Mouse (Mus musculus) lung, postnatal 25 days (tissue): ENCODE measurements around the gene Rnf39.
A peak's percentile ranks its signal among the peaks of the same experiment; 100 is the strongest.
"Not testable (repeated sequence)": the region's sequence is repeated elsewhere in the genome, so short reads cannot be mapped to it uniquely, and the experiment has no call there.

Experiments used
- DNase-seq: peaks from one replicate; pipeline ENCODE4 v3.0.0; 2022; ENCODE audit warnings: low spot score

Rnf39 gene

DNA sequence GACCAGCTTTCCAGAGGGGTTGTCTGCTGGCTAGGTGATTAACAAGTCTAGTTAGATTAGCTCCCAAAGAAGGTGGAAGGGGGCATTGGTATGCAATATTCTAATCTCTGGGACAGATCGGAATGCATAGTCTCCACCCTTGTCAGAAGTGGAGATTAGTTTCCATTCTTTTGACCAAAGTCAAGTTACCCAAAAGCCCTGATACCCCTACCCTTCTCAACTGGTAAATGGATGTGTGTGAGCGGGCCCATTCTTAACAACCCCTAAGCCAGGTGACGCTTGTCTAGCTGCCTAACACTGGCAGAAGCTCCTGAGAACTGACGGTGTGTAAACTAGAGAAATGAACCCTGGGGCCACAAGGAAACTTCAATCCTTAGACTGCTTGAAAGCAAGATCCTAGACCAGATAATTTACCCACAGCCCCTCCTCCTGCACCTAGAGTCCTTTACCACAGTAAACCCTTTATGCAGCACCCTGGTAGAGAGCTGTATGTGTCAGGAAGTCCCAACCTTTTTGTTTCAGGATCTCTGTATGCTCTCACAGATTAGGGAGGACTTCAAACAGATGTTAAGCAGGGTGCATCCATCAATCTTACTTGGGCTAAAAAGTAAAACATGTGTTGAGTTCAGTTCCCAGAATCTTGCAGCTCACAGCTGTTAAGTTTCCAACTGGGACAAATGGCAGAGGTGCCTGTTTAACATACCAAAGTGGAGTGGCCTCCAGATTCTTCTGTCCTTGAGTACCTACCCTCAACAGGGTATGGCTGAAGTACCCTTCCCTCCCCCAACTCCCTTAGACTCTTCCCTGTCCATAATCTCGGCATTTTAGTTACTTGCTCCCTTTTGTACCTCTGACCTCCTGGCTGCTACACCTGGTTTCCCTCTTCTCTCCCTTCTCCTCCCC, 39.8 kb downstream of the Rnf39 start:
- peak; percentile 29 for DNase-seq

DNA sequence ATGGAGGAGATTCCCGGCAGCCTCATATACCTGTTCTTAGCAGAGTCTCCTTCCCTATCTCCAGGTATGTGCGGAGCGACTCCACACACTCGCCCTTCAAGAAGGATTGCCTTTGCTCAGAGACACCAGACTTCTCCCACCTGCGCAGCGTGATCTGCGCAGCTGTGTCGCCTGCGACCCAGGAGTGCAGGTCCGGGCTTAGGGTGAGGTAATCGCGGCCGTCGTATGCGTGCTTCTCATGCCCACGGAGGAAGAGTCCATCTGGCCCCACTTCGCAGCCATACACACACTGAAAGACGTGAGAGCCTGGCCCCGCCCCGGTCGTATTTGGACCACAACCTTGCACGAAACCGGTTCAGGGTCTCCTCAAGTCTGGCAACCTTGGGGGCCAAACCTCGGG, 45.8 kb downstream of the Rnf39 start:
- no peak for DNase-seq

DNA sequence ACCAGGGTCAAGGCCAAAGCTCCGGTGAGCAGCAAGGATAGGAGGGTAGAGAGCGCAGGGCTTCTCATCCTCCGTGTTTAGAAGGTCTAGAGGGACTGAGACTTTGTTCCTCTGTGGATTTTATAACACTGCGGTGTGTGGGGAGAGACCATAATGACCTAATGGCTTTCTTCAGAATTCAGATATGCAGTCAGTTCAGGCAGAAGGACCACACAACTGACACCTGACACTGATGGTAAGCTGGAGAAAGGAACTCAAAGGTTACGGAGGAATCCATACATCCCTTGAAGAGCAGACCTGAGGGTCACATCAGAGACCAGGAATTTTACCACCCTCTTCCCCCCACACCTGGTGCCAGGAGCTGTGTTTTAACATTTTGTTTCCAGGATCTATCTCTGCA, 46.7 kb downstream of the Rnf39 start, which contains the start of gene H2-M5:
H2-M5 (minus strand) TSS at position 101 of the 400 bp plus-strand sequence.
- DNase-seq: no peak

DNA sequence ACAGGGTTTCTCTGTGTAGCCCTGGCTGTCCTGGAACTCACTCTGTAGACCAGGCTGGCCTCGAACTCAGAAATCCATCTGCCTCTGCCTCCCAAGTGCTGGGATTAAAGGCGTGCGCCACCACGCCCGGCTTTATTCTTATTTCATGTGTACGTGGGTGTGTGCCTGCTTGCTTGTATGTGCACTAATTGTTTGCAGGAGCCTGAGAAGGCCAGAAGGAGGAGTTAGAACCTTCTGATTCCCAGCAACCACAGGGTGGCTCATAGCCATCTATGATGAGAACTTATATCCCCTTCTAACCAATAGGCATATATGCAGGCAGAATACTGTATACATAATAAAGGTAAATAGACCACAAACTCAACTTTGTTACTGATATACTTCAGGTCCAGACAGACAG, 47.9 kb downstream of the Rnf39 start:
- DNase-seq: not testable (repeated sequence)

DNA sequence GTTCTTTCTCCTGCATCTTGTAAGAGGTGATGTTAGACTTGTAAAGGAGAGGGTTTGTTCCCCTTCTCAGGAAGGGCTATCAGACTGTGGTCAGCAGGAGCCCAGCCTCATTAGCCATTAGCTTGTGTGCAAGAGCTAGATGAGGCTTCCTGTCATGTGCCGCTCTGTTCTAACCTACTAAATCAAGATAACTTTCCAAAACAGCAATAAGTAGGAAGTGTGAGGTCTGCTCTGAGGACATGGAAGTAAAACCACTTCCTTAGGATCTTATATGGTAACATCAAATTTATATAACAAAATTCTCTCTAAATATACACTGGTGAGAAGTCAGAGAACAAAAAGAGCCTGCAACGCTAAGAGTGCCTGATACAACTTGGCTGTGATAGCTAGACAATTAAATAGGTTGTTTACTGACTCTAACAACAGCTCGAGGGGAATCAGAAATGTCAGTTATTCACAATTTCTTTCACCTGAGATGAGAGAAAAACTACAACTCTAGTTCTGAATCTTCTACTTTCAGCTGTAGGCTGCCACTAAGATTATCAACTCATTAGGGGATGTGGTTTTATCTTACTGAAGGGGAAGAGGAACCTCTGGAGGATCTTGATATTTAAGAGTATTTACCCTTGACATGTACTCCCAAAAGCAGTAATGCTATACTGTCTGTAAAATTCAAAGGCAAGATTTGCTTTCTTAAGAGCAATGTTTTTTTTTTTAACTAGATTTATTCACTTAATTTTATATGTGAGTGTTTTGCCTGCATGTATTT, 49.8 kb downstream of the Rnf39 start:
- no peak for DNase-seq

DNA sequence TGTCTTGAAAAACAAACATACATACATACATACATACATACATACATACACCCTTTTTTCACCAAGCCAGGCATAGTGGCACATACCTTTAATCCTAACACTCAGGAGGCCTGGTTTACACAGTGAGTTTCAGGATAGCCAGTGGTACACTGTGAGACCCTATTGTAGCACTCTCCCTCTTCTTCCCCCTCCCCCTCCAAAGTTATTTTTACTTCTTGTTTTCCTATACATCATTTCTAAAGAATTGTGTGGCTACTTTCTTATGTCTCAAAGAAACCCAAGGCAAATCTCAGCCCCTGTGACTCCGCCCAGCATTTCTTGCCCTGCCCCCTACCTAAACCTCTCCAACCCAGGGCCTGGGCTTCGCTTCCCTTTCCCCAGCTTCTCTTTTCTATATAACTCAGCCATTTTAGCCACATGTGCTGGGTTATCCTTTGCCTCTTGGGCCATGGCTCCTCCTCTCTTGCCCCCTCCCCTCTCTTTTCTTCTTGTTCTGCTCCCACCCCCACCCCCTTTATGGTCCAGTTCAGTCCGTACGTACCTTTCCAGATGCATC, 51.1 kb downstream of the Rnf39 start:
- DNase-seq: no peak

DNA sequence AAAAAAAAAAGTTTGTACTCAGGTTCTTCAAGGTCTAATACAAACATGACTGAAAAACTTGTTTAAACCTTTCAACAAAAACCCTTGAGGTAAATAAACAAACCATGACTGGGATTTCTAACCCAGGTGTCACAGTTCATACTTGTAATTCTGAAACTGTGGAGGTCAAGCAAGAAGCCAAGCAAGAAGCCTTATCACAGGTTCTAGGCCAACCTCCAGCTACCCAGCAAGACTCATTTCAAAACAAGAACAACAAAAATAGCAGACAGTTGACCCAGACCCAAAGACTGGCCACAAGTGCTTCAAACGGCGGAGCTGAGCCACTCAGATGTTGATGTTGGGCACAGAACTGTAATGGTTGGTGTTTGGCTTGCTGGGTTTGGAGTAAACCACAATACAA, 51.8 kb downstream of the Rnf39 start:
- DNase-seq: no peak

DNA sequence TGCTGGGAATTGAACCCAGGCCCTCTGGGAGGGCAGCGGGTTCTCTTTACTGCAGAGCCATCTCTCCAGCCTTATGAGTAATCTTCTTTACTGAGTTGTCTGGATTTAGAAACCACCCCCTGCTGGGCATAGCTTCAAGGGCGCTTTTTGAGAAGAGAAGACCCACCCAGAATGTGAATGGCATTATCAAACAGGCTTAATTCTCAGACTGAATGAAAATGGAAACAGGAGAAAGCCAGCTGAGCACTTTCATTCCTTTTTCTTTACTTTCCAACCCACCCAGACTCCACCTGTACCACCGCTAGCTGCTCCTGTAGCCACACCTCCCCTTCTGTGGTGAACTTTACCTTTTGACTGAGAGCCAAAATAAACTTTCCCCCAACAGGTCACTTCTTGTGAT, 52.7 kb downstream of the Rnf39 start:
- no peak for DNase-seq

DNA sequence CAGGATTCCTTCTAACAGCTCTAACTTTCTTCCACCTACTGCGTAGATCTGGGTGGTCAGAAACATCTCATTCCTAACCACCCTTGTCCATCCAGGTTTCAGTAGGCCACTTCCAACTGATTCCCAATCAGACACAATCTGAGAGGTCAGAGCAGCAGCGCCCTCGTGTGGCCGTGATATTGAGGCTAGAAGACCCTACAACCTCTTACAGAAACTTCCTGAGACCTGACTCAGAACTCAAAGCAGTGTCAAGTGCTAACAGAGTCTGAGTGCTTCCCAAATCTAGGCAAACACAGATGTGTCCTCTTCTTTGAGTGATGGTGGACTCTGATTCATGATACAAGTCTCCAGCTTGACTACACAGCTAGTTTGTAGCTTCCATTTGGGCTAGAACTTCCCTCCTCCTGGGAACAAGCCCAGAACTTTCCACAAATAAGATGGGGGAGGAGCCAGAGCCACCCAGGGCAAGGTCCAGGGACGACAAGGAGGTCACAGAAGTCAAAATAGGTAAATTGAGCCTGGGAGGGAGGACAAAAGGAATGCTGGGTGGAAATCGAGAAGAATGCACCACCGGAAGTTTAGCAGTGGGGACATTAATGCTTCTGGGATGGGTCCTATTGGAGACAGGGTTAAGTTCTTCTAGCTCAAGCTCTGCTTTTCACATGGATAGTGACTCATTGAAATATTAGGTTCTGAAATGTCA, 54.5 kb downstream of the Rnf39 start:
- peak; percentile 77 for DNase-seq
